Mouse (Mus musculus) spleen, adult 2 months (tissue): ENCODE measurements around the gene Aplf.

Experiments used
- CTCF ChIP-seq: fragments of 200-500 bp; IDR thresholded peaks from 2 replicates; pipeline ENCODE4 v1.5.1; 2011; ENCODE audit warnings: mild to moderate bottlenecking, inconsistent platforms; ENCODE audit not compliant: insufficient read depth, insufficient read length, insufficient replicate concordance; ENCODE audit errors: extremely low read depth
- POLR2A ChIP-seq: fragments of 200-500 bp; IDR thresholded peaks from 2 replicates; pipeline ENCODE4 v1.6.1; 2011; ENCODE audit warnings: low read depth, low read length, inconsistent platforms

DNA sequence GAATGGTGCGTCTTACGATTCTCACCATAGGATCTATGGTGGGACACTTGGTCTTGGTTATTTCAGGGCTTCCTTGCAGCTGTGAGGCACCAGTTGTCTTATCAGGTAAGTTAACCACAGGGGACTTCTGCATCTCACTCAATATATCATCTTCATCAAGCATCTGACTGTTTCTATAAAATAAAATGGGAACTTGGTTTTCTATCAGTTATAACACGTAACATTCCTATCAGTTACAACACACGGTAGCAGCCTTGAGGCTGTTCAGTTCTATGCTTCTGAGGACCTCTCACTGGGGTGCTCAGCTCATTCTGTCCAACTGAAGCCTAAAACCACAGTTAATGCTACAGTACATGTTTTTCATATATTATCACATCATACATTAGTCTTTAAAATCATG, 13.2 kb downstream of the Aplf start:
- no peak for TF ChIP-seq CTCF
- no peak for TF ChIP-seq POLR2A
